Mouse (Mus musculus) embryonic stem cell, embryonic (primary cell): ENCODE measurements around the gene Tbata.

Experiments used
- CTCF ChIA-PET, 4 experiments: fragments of 300-600 bp in 2 of 4; fragments of 350-600 bp in 2 of 4; sonication (Branson Sonifier 250); formaldehyde crosslinking; loops; one replicate each; lab custom pipeline; 2022; ENCODE audit warnings: inconsistent platforms in 2 of 4; lab: Charles Lee
- POLR2A ChIA-PET, 4 experiments: fragments of 300-600 bp in 2 of 4; fragments of 350-600 bp in 2 of 4; sonication (Branson Sonifier 250); formaldehyde crosslinking; loops; one replicate each; lab custom pipeline; 2022; ENCODE audit warnings: antibody characterized with exemption in 4 of 4, inconsistent platforms in 1 of 4; lab: Charles Lee

Gene Tbata

GRCm38 (mm10) chr10:61188010-61188409 is 16.3 kb downstream of the Tbata start:
- POLR2A ChIA-PET = interaction anchor here in 1 of 4 experiments (1.4 kb wide), 1 partner anchor 14 kb away, joined by 5 read pairs; no protein-coding TSS in a partner anchor
- CTCF ChIA-PET = interaction anchor here in 3 of 4 experiments (0.6 to 1.3 kb wide), 4 partner anchors 12 to 168 kb away, joined by 3 to 7 read pairs (median 4); no protein-coding TSS in a partner anchor

GRCm38 (mm10) chr10:61194611-61195010 is 22.9 kb downstream of the Tbata start:
- POLR2A ChIA-PET = interaction anchor here in 3 of 4 experiments (0.7 to 1.1 kb wide), 4 partner anchors 92 to 316 kb away, joined by 3 to 4 read pairs (median 4); no protein-coding TSS in a partner anchor
- CTCF ChIA-PET = interaction anchor here (0.6 to 2.2 kb wide), 6 partner anchors 17 to 313 kb away, joined by 3 to 7 read pairs (median 4); no protein-coding TSS in a partner anchor

GRCm38 (mm10) chr10:61195216-61195615 is 23.5 kb downstream of the Tbata start:
- ChIA-PET CTCF (interaction anchor here (0.6 to 2.2 kb wide), 5 partner anchors 16 to 205 kb away, joined by 3 to 7 read pairs (median 4); no protein-coding TSS in a partner anchor), POLR2A (interaction anchor here (0.6 to 1.9 kb wide), 5 partner anchors 10 to 436 kb away, joined by 3 to 9 read pairs (median 4); no protein-coding TSS in a partner anchor)

GRCm38 (mm10) chr10:61195718-61196291 is 24.1 kb downstream of the Tbata start:
- POLR2A ChIA-PET = interaction anchor here in 3 of 4 experiments (0.6 to 1.9 kb wide), 3 partner anchors 10 to 437 kb away, joined by 6 to 9 read pairs (median 7); no protein-coding TSS in a partner anchor
- CTCF ChIA-PET = interaction anchor here in 2 of 4 experiments (1.3 to 2.2 kb wide), 2 partner anchors 16 to 204 kb away, joined by 3 to 7 read pairs; no protein-coding TSS in a partner anchor

GRCm38 (mm10) chr10:61199566-61200213 is 27.9 kb downstream of the Tbata start:
- CTCF ChIA-PET = interaction anchor here (0.6 to 4.9 kb wide), 112 partner anchors 9 to 1009 kb away, joined by 3 to 61 read pairs (median 5); partner anchors contain the start of genes Adamts14 (in 2 of the 4), Sgpl1 (in 2 of the 4), Aifm2 (in 1 of the 4) and Eif4ebp2 (in 1 of the 4)
- POLR2A ChIA-PET = interaction anchor here (0.6 to 2.6 kb wide), 28 partner anchors 9 to 383 kb away, joined by 3 to 15 read pairs (median 5); no protein-coding TSS in a partner anchor

GRCm38 (mm10) chr10:61200232-61200820 is 28.6 kb downstream of the Tbata start:
- CTCF ChIA-PET = interaction anchor here (0.6 to 4.9 kb wide), 74 partner anchors 10 to 423 kb away, joined by 3 to 61 read pairs (median 7); partner anchors contain the start of genes Adamts14 (in 2 of the 4), Eif4ebp2 (in 1 of the 4), Lrrc20 (in 1 of the 4) and Nodal (in 1 of the 4)
- POLR2A ChIA-PET = interaction anchor here (1.1 to 2.6 kb wide), 10 partner anchors 14 to 217 kb away, joined by 3 to 15 read pairs (median 6); no protein-coding TSS in a partner anchor

GRCm38 (mm10) chr10:61200998-61201397 is 29.2 kb downstream of the Tbata start:
- POLR2A ChIA-PET = interaction anchor here in 1 of 4 experiments (1.4 to 1.7 kb wide), 2 partner anchors 25 to 216 kb away, joined by 3 read pairs; no protein-coding TSS in a partner anchor

GRCm38 (mm10) chr10:61201596-61202318 is 30.0 kb downstream of the Tbata start:
- POLR2A ChIA-PET = interaction anchor here in 2 of 4 experiments (0.6 to 1.7 kb wide), 6 partner anchors 26 to 245 kb away, joined by 3 to 4 read pairs (median 3); partner anchors contain the start of gene Adamts14 (in 1 of the 2)
- CTCF ChIA-PET = interaction anchor here in 3 of 4 experiments (0.5 to 1.4 kb wide), 6 partner anchors 9 to 401 kb away, joined by 3 to 4 read pairs (median 3); no protein-coding TSS in a partner anchor

More at GRCm38 (mm10) chr10:61200998-61201397, 29.2 kb downstream of the Tbata start:
- CTCF ChIA-PET = interaction anchor here in 3 of 4 experiments (0.6 to 4.9 kb wide), 6 partner anchors 126 to 350 kb away, joined by 3 to 61 read pairs (median 8); no protein-coding TSS in a partner anchor

GRCm38 (mm10) chr10:61203930-61204329 is 32.2 kb downstream of the Tbata start:
- ChIA-PET CTCF (interaction anchor here in 3 of 4 experiments (0.6 to 1.6 kb wide), 8 partner anchors 10 to 263 kb away, joined by 3 to 5 read pairs (median 4); no protein-coding TSS in a partner anchor), POLR2A (interaction anchor here in 3 of 4 experiments (0.8 to 2.0 kb wide), 6 partner anchors 10 to 203 kb away, joined by 3 to 5 read pairs (median 4); no protein-coding TSS in a partner anchor)

GRCm38 (mm10) chr10:61208114-61208684 is 36.4 kb downstream of the Tbata start:
- ChIA-PET POLR2A (no interaction called here), CTCF (interaction anchor here in 1 of 4 experiments (1.0 kb wide), 1 partner anchor 192 kb away, joined by 3 read pairs; no protein-coding TSS in a partner anchor)

GRCm38 (mm10) chr10:61211105-61211504 is 39.4 kb downstream of the Tbata start:
- ChIA-PET POLR2A (interaction anchor here in 2 of 4 experiments (1.1 to 1.5 kb wide), 3 partner anchors 129 to 206 kb away, joined by 3 read pairs; no protein-coding TSS in a partner anchor), CTCF (interaction anchor here in 3 of 4 experiments (0.5 to 1.7 kb wide), 9 partner anchors 9 to 145 kb away, joined by 3 to 7 read pairs (median 4); no protein-coding TSS in a partner anchor)

- POLR2A ChIA-PET = interaction anchor here (0.5 to 1.5 kb wide), 11 partner anchors 14 to 1288 kb away, joined by 3 to 6 read pairs (median 3); partner anchors contain the start of gene Eif4ebp2 (in 1 of the 4)
These were observed 40.0 kb downstream of the Tbata start for GRCm38 (mm10) chr10:61211743-61212142.

GRCm38 (mm10) chr10:61212817-61213216 is 41.1 kb downstream of the Tbata start:
- CTCF ChIA-PET = interaction anchor here in 3 of 4 experiments (0.8 to 3.6 kb wide), 16 partner anchors 8 to 193 kb away, joined by 3 to 17 read pairs (median 4); no protein-coding TSS in a partner anchor
- POLR2A ChIA-PET = interaction anchor here in 3 of 4 experiments (0.6 to 1.3 kb wide), 6 partner anchors 13 to 298 kb away, joined by 3 to 4 read pairs (median 3); partner anchors contain the start of gene Eif4ebp2 (in 1 of the 3)

More at GRCm38 (mm10) chr10:61211743-61212142, 40.0 kb downstream of the Tbata start:
- CTCF ChIA-PET = interaction anchor here (0.5 to 3.6 kb wide), 24 partner anchors 10 to 188 kb away, joined by 3 to 17 read pairs (median 4); partner anchors contain the start of gene Adamts14 (in 2 of the 4)

- CTCF ChIA-PET = interaction anchor here (0.6 to 2.3 kb wide), 28 partner anchors 9 to 869 kb away, joined by 3 to 12 read pairs (median 4); partner anchors contain the start of gene Vsir (in 1 of the 4)
- POLR2A ChIA-PET = interaction anchor here (0.6 to 2.2 kb wide), 11 partner anchors 9 to 212 kb away, joined by 3 to 11 read pairs (median 4); partner anchors contain the start of gene Adamts14 (in 2 of the 4)
These were observed 43.9 kb downstream of the Tbata start for GRCm38 (mm10) chr10:61215658-61216057.

- CTCF ChIA-PET = interaction anchor here (0.6 to 2.3 kb wide), 28 partner anchors 8 to 869 kb away, joined by 3 to 12 read pairs (median 4); partner anchors contain the start of gene Vsir (in 1 of the 4)
- POLR2A ChIA-PET = interaction anchor here (0.6 to 2.2 kb wide), 11 partner anchors 9 to 967 kb away, joined by 3 to 9 read pairs (median 4); partner anchors contain the start of gene Adamts14 (in 2 of the 4)
These were observed 44.4 kb downstream of the Tbata start for GRCm38 (mm10) chr10:61216163-61216562.
